Comparison of ENCODE assay signal across 34 mouse cellular contexts in genomic region chr14:54240542-54240941, GRCm38 (mm10). TPM values are rescaled to one million over a fixed set of nuclear protein-coding genes. Genes with fewer than 3 reads are reported as not detected.
DNase-seq lines count a peak whose midpoint lies in the region; ATAC-seq and TF ChIP-seq lines count a peak whose summit lies in the region.
"Had no signal": no experiment of that assay in that cellular context is flagged by ENCODE, and none has a peak within 500 bp of the region (broad histone marks: within the 10 kb centered on the region; RNA-seq: fewer than 3 reads in every experiment).

No protein-coding gene starts in this region.

- H3K79me2 ChIP-seq in heart, adult 2 months (replicated peaks; ENCODE audit: control insufficient read depth, insufficient read depth, low read length): no peaks in the 10 kb centered on the region

- intact Hi-C loops in heart, adult 2 months (cut with DNase I): no loop called here
- intact Hi-C loops in heart, postnatal 25 days (cut with DNase I): no loop called here

- H3K4me3 ChIP-seq in heart, embryonic 10.5 days: no peak overlapping the region
- H3K4me3 ChIP-seq in heart, adult 2 months: no peak overlapping the region
- H3K4me3 ChIP-seq in heart, embryonic 14.5 days (ENCODE audit: control insufficient read depth in 1 of 2, insufficient read depth in 1 of 2, low read depth in 1 of 2, low read length in 2 of 2): no peak overlapping the region
- no peak overlapping the region for H3K4me3 ChIP-seq in heart, postnatal 0 days (ENCODE audit: low read depth, low read length)
- H3K4me3 ChIP-seq: embryonic facial prominence, embryonic 10.5 days; embryonic facial prominence, embryonic 13.5 days; erythroblast, embryonic 14.5 days; forebrain, embryonic 12.5 days; forebrain, embryonic 15.5 days; hindbrain, embryonic 12.5 days; hindbrain, embryonic 15.5 days had no signal

- 80% methylated on average over 5 of the region's 5 CpGs for WGBS in heart, embryonic 10.5 days
- 76% methylated on average over 5 of the region's 5 CpGs for WGBS in heart, adult 2 months
- WGBS in heart, embryonic 14.5 days: 52% methylated on average over 5 of the region's 5 CpGs
- 58% methylated on average over 5 of the region's 5 CpGs for WGBS in heart, postnatal 0 days

- DNase-seq in adrenal gland, adult 8-10 months: peak; percentile 55
- no peak for DNase-seq in adrenal gland, postnatal 25 days
- no peak for DNase-seq in heart, embryonic 10.5 days (ENCODE audit: low spot score)
- no peak for DNase-seq in heart, adult 2 months
- no peak for DNase-seq in heart, postnatal 25 days (ENCODE audit: low spot score)
- DNase-seq in heart, postnatal 0 days (ENCODE audit: low spot score): no peak
- DNase-seq in heart, adult 8-10 months (ENCODE audit: low spot score): no peak
- DNase-seq: cerebellum, adult 11-12 months; cerebellum, adult 8-10 months; cerebellum, postnatal 10 days; cerebellum, postnatal 36 days; embryo, embryonic 11 days; gastrocnemius, postnatal 25 days; kidney, adult 2 months had no signal

- ATAC-seq in heart, embryonic 14.5 days (ENCODE audit: insufficient number of reproducible peaks, insufficient read depth, low FRiP score, low read depth): no peak
- ATAC-seq in heart, postnatal 0 days (ENCODE audit: insufficient read depth, low read depth): no peak
- ATAC-seq: forebrain, embryonic 15.5 days; intestine, postnatal 0 days; Patski had no signal

- H3K4me2 ChIP-seq in heart, embryonic 14.5 days (ENCODE audit: low read length): no peak overlapping the region
- H3K4me2 ChIP-seq in heart, postnatal 0 days (ENCODE audit: low read depth, low read length): no peak overlapping the region
- H3K4me2 ChIP-seq: embryonic facial prominence, embryonic 13.5 days; forebrain, embryonic 12.5 days; forebrain, embryonic 15.5 days; hindbrain, embryonic 12.5 days; hindbrain, embryonic 15.5 days had no signal

- no peak for TF ChIP-seq CTCF in heart, adult 2 months (IDR thresholded peaks at IDR 0.05)
- no peak for TF ChIP-seq CTCF in heart, postnatal 0 days (IDR thresholded peaks at IDR 0.05; ENCODE audit: low read depth)

- no peaks in the 10 kb centered on the region for H3K27me3 ChIP-seq in heart, embryonic 10.5 days (ENCODE audit: insufficient read depth, poor library complexity, severe bottlenecking)
- no peaks in the 10 kb centered on the region for H3K27me3 ChIP-seq in heart, adult 2 months (ENCODE audit: control insufficient read depth, insufficient read depth, low read length)
- H3K27me3 ChIP-seq in heart, embryonic 14.5 days (ENCODE audit: control insufficient read depth, insufficient read depth, low read length): no peaks in the 10 kb centered on the region
- H3K27me3 ChIP-seq in heart, postnatal 0 days (ENCODE audit: control insufficient read depth, insufficient read depth, low read length): no peaks in the 10 kb centered on the region
- H3K27me3 ChIP-seq: CH12.LX; embryonic facial prominence, embryonic 13.5 days; forebrain, embryonic 12.5 days; forebrain, embryonic 15.5 days; hindbrain, embryonic 12.5 days; hindbrain, embryonic 15.5 days; Patski had no signal

- H3K9me3 ChIP-seq in heart, embryonic 10.5 days: no peaks in the 10 kb centered on the region
- no peaks in the 10 kb centered on the region for H3K9me3 ChIP-seq in heart, embryonic 14.5 days (ENCODE audit: control insufficient read depth, low read length)
- H3K9me3 ChIP-seq in heart, postnatal 0 days (replicated peaks; ENCODE audit: control insufficient read depth, low read length): no peaks in the 10 kb centered on the region; the same call in 1 of the 2 replicates
- H3K9me3 ChIP-seq: embryonic facial prominence, embryonic 10.5 days; embryonic facial prominence, embryonic 13.5 days; forebrain, embryonic 12.5 days; forebrain, embryonic 15.5 days; hindbrain, embryonic 12.5 days; hindbrain, embryonic 15.5 days had no signal

- peak overlapping the region; percentile 47; the same call in 1 of the 2 replicates for H3K27ac ChIP-seq in heart, embryonic 10.5 days
- H3K27ac ChIP-seq in heart, adult 2 months: no peak overlapping the region
- H3K27ac ChIP-seq in heart, embryonic 14.5 days (replicated peaks in 1 of 2; ENCODE audit: control insufficient read depth in 1 of 2, insufficient read depth in 1 of 2, low read depth in 2 of 2, low read length in 2 of 2): peak overlapping the region; percentile 49 to 66
- peak overlapping the region; percentile 8; the same call in 1 of the 2 replicates for H3K27ac ChIP-seq in heart, postnatal 0 days (ENCODE audit: low read depth)
- H3K27ac ChIP-seq: embryonic facial prominence, embryonic 10.5 days; embryonic facial prominence, embryonic 13.5 days; forebrain, embryonic 15.5 days; hindbrain, embryonic 12.5 days; hindbrain, embryonic 15.5 days; kidney, postnatal 0 days had no signal

- TF ChIP-seq POLR2A in heart, adult 2 months (IDR thresholded peaks at IDR 0.05; ENCODE audit: insufficient read depth, low read depth, low read length): no peak

- peaks cover 20% of the 10 kb centered on the region; the same call in 1 of the 2 replicates for H3K4me1 ChIP-seq in heart, embryonic 10.5 days
- no peaks in the 10 kb centered on the region for H3K4me1 ChIP-seq in heart, adult 2 months (ENCODE audit: control insufficient read depth, insufficient read depth, low read length)
- peaks cover 3 to 4% of the 10 kb centered on the region in 2 experiments; a peak in 1 of 4 replicates for H3K4me1 ChIP-seq in heart, embryonic 14.5 days (ENCODE audit: control insufficient read depth in 2 of 2, insufficient read depth in 2 of 2, low read length in 2 of 2)
- H3K4me1 ChIP-seq in heart, postnatal 0 days (ENCODE audit: control insufficient read depth, insufficient read depth): peaks cover 4% of the 10 kb centered on the region
- H3K4me1 ChIP-seq: embryonic facial prominence, embryonic 13.5 days; forebrain, embryonic 15.5 days had no signal

- TF ChIP-seq EP300 in heart, adult 2 months (IDR thresholded peaks at IDR 0.05; ENCODE audit: insufficient read depth, low read depth, low read length): no peak
- no peak for TF ChIP-seq EP300 in heart, postnatal 0 days (IDR thresholded peaks at IDR 0.05; ENCODE audit: low read depth)

- peaks cover 46% of the 10 kb centered on the region for H3K36me3 ChIP-seq in heart, embryonic 10.5 days
- H3K36me3 ChIP-seq in heart, adult 2 months (ENCODE audit: control insufficient read depth, insufficient read depth, low read length): peaks cover 2% of the 10 kb centered on the region
- H3K36me3 ChIP-seq in heart, embryonic 14.5 days (ENCODE audit: control insufficient read depth, insufficient read depth, low read length): peaks cover 57% of the 10 kb centered on the region
- H3K36me3 ChIP-seq in heart, postnatal 0 days (replicated peaks; ENCODE audit: control insufficient read depth, insufficient read depth, low read length): peaks cover 36% of the 10 kb centered on the region

- no peak overlapping the region for H3K9ac ChIP-seq in heart, adult 2 months (ENCODE audit: low read depth, low read length)
- 0 out of 2 replicates have a peak overlapping the region, but pooled peaks have one; percentile 2 for H3K9ac ChIP-seq in heart, embryonic 14.5 days (ENCODE audit: low read length)
- H3K9ac ChIP-seq in heart, postnatal 0 days (replicated peaks; ENCODE audit: low read depth, low read length): no peak overlapping the region
- H3K9ac ChIP-seq: embryonic facial prominence, embryonic 13.5 days; forebrain, embryonic 12.5 days; forebrain, embryonic 15.5 days; hindbrain, embryonic 12.5 days; hindbrain, embryonic 15.5 days had no signal

RNA-seq across cellular contexts. Expression of gene Dad1, which starts 13.4 kb away (rescaled TPM):
- 100 to 1,000 TPM; 387 to 496 (median 428) TPM for total RNA-seq in adrenal gland, adult 8-10 months (2022)
- total RNA-seq in adrenal gland, postnatal 25 days (2021): 310 and 330 TPM in 2 replicates
- 298 and 356 TPM in 2 replicates for polyA plus RNA-seq in heart, embryonic 10.5 days (2016; fragmentation: Nextera tagmentation; extraction: Ambion mirVana)
- 100 to 1,000 TPM in 1 of 2 experiments, 10 to 100 TPM in 1; 99.0 to 115 TPM for total RNA-seq in heart, adult 2 months (2021)
- 393 and 411 TPM in 2 replicates for polyA plus RNA-seq in heart, adult 2 months (2012; rRNA removed)
- polyA plus RNA-seq in heart, embryonic 14.5 days (2014; fragmentation: Nextera tagmentation; extraction: Ambion mirVana): 400 and 442 TPM in 2 replicates
- 100 to 1,000 TPM; 103 to 112 TPM for total RNA-seq in heart, postnatal 25 days (2021)
- 267 and 313 TPM in 2 replicates for total RNA-seq in heart, postnatal 0 days (2014; rRNA removed; ENCODE audit: low replicate concordance)
- 389 and 395 TPM in 2 replicates for polyA plus RNA-seq in heart, postnatal 0 days (2015; fragmentation: Nextera tagmentation; extraction: Ambion mirVana)
- total RNA-seq in heart, adult 8-10 months (2022): 100 to 1,000 TPM; 108 to 121 (median 113) TPM

RNA-seq across cellular contexts. Expression of gene Abhd4, which starts 13.4 kb away (rescaled TPM):
- total RNA-seq in adrenal gland, adult 8-10 months (2022): 100 to 1,000 TPM; 810 to 947 (median 895) TPM
- 630 and 676 TPM in 2 replicates for total RNA-seq in adrenal gland, postnatal 25 days (2021)
- polyA plus RNA-seq in heart, embryonic 10.5 days (2016; fragmentation: Nextera tagmentation; extraction: Ambion mirVana): 66.0 and 89.0 TPM in 2 replicates
- total RNA-seq in heart, adult 2 months (2021): 10 to 100 TPM; 39.2 to 41.8 TPM
- 50.2 and 56.8 TPM in 2 replicates for polyA plus RNA-seq in heart, adult 2 months (2012; rRNA removed)
- 118 and 121 TPM in 2 replicates for polyA plus RNA-seq in heart, embryonic 14.5 days (2014; fragmentation: Nextera tagmentation; extraction: Ambion mirVana)
- total RNA-seq in heart, postnatal 25 days (2021): 10 to 100 TPM; 44.6 to 44.8 TPM
- total RNA-seq in heart, postnatal 0 days (2014; rRNA removed; ENCODE audit: low replicate concordance): 192 and 229 TPM in 2 replicates
- polyA plus RNA-seq in heart, postnatal 0 days (2015; fragmentation: Nextera tagmentation; extraction: Ambion mirVana): 99.9 and 103 TPM in 2 replicates
- total RNA-seq in heart, adult 8-10 months (2022): 10 to 100 TPM; 40.8 to 49.9 (median 44.7) TPM

RNA-seq across cellular contexts. Expression of gene Olfr49, which starts 44.2 kb away (rescaled TPM):
- under 1 TPM in 1 of 4 experiments, not detected in 3; 0.05 TPM for total RNA-seq in adrenal gland, adult 8-10 months (2022)
- 0.14 TPM in 1 of 2 replicates, not detected in the other for total RNA-seq in adrenal gland, postnatal 25 days (2021)
- polyA plus RNA-seq in heart, embryonic 10.5 days (2016; fragmentation: Nextera tagmentation; extraction: Ambion mirVana): 0.08 TPM in 1 of 2 replicates, not detected in the other
- not detected for total RNA-seq in heart, adult 2 months (2021)
- not detected in 2 replicates for polyA plus RNA-seq in heart, adult 2 months (2012; rRNA removed)
- 0.12 TPM in 1 of 2 replicates, not detected in the other for polyA plus RNA-seq in heart, embryonic 14.5 days (2014; fragmentation: Nextera tagmentation; extraction: Ambion mirVana)
- total RNA-seq in heart, postnatal 25 days (2021): not detected
- not detected in 2 replicates for total RNA-seq in heart, postnatal 0 days (2014; rRNA removed; ENCODE audit: low replicate concordance)
- not detected in 2 replicates for polyA plus RNA-seq in heart, postnatal 0 days (2015; fragmentation: Nextera tagmentation; extraction: Ambion mirVana)
- total RNA-seq in heart, adult 8-10 months (2022): not detected
- total RNA-seq: CH12.LX; gastrocnemius, adult 8-10 months; gastrocnemius, postnatal 25 days; hematopoietic stem cell, adult 5-6 weeks had no signal
- polyA plus RNA-seq: brain, embryonic 14.5 days; cortical plate, adult 2 months; embryonic facial prominence, embryonic 10.5 days; embryonic facial prominence, embryonic 13.5 days; erythroblast, embryonic 14.5 days; forebrain, embryonic 12.5 days; forebrain, embryonic 15.5 days; G1E; gonadal fat pad, adult 2 months; hindbrain, embryonic 12.5 days; hindbrain, embryonic 15.5 days; intestine, embryonic 14.5 days; kidney, adult 2 months; kidney, embryonic 14.5 days; kidney, postnatal 0 days had no signal
